Mouse (Mus musculus) activated CD4-positive, CD25-positive, alpha-beta regulatory T cell, adult 4 months (primary cell): Measurements from ENCODE around the gene Tnpo2. TPM values are rescaled to one million over a fixed set of nuclear protein-coding genes. Genes with fewer than 3 reads are reported as not detected.

Experiments used
- ATAC-seq: one replicate; pipeline ENCODE4 v1.8.0; 2017
- polyA plus RNA-seq, 2 experiments: library from polyadenylated mRNA; unstranded; fragments of 100-300 nt; shearing (Covaris generic); gene quantifications; one replicate each; pipeline ENCODE4 v1.2.1; 2017

The Tnpo2 gene
- 10 to 100 TPM in 1 of 2 experiments, 1 to 10 TPM in 1; 9.2 to 19.4 TPM for polyA plus RNA-seq

- ATAC-seq: peak; percentile 85
These were observed at the start of gene Tnpo2 for GRCm38 (mm10) chr8:85036718-85037365. Gene Tnpo2 (plus strand): TSS chr8:85036915.

DNA sequence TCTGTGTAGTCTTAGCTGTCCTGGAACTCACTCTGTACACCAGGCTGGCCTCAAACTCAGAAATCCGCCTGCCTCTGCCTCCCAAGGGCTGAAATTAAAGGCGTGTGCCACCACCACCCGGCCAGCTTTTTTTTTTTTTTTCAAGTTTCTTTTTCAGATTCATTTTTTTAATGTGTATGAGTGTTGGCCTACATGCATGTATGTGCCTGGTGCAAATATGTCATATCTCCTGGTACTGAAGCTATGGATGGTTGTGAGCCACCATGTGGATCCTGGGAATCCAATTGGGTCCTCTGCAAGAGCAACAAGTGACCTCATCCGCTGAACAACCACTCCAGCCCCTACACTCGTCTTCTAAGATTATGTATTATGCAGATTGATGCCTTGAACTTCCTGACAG is 49.3 kb upstream of the Tnpo2 start:
- no peak for ATAC-seq

- no peak for ATAC-seq
These were observed 48.8 kb upstream of the Tnpo2 start for GRCm38 (mm10) chr8:84987903-84988302.

- ATAC-seq: no peak
These were observed 47.4 kb upstream of the Tnpo2 start for GRCm38 (mm10) chr8:84989311-84989731.

DNA sequence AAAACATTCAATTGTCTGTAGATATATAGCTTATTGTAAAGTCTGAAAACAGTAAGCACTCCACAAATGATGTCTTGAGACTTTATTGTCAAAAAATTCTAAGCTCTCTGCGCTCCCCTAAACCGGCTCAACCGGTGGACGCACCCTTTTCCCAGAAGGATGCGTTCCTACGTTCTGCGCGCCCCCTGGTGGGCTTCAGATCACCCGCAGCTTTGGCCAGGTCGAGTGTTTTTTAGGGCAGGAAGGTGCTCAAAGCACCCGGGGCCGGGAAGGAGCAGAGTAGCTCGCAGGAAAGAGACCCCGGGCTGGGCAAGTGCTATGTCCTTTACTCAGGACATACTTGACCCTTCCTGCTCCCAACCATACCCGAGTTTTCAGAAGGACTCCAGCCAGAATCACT is 46.9 kb upstream of the Tnpo2 start:
- no peak for ATAC-seq

DNA sequence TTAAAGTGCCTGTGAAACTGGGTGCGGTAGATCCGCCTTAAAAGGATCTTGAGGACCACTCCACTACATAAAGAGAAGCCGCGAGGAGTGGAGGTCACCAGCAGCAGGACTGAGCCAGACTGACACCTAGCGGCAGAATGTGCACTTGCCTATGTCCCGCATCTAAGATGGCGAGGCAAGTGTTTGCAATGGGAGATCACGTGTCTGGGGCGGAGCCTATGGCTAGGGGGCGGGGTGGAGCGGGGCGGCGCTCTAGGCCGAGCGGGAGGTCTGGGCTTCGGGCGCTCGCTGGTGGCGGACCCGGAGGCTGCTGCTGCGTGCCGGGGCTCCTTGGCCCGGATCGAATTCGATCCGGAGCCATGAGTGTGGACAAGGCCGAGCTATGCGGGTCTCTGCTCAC is 46.4 kb upstream of the Tnpo2 start, which contains the start of gene Hook2:
TSS of gene Hook2 (plus strand) at position 255 of the 400 bp plus-strand sequence.
- ATAC-seq: peak; percentile 65

DNA sequence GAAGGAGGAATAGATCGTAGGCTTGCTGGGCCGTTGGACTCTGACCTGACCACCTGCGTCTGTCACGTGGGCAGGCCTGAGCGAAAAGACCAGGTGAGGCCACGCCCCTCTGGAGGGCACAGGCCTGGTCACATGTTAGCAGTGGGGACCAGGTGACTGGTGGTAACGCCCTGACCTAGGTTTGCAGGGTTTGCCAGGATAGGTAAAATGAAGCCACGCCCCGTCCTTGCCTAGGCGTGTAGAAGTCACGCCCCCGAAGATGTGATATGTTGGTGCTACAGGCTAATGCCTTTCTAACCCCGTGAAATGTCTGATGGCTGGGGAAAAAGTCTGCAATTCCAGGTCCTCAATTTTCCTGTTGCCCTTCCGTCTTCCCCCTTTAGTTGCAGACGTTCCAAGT is 45.9 kb upstream of the Tnpo2 start:
- no peak for ATAC-seq

DNA sequence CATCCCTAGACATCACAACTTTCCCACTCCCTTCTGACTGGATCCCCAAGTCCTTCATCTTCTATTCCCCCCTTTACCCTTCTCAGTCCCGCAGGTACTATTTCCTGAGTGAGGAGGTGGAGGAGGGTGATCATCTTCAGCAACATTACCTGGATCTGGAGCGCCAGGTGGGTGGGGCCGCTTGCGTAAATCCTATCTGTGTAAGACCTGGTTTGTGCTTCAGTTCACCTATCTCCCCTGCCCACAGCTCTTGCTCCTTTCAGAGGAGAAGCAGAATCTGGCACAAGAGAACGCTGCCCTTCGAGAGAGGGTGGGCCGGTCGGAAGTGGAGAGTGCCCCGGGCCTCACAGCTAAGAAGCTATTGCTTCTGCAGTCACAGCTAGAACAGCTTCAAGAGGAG is 42.3 kb upstream of the Tnpo2 start:
- ATAC-seq: no peak

DNA sequence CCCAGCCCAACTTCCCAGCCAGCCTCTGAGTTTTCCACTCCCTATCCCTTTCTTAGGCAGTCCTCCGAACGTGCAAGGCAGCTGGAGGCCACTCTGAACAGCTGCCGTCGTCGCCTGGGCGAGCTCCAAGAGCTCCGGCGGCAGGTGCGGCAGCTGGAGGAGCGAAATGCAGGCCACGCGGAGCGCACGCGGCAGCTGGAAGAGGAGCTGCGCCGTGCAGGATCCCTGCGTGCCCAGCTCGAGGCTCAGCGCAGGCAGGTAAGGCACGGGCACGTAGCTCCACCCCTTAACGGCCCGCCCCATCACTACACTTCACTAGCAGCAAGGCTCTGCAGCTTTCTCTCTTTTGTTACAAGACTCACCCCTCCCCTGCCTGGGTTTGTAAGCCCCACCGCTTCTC is 41.0 kb upstream of the Tnpo2 start:
- ATAC-seq: no peak

DNA sequence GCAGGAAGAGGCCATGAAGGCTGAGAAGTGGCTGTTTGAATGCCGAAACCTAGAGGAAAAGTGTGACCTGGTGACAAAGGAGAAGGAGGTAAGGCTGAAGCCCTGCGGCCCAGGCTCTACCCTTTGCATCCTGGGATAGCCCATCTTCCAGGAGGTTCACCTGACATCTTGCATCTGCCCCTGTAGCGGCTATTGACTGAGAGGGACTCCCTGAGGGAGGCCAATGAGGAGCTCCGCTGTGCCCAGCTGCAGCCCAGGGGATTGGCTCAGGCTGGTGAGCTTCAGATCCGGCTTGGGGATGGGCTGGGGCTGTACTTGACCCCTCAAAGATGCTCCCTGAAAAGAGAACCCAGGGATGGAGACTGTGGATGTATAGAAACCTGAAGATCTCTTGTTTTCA is 39.7 kb upstream of the Tnpo2 start:
- ATAC-seq: no peak

DNA sequence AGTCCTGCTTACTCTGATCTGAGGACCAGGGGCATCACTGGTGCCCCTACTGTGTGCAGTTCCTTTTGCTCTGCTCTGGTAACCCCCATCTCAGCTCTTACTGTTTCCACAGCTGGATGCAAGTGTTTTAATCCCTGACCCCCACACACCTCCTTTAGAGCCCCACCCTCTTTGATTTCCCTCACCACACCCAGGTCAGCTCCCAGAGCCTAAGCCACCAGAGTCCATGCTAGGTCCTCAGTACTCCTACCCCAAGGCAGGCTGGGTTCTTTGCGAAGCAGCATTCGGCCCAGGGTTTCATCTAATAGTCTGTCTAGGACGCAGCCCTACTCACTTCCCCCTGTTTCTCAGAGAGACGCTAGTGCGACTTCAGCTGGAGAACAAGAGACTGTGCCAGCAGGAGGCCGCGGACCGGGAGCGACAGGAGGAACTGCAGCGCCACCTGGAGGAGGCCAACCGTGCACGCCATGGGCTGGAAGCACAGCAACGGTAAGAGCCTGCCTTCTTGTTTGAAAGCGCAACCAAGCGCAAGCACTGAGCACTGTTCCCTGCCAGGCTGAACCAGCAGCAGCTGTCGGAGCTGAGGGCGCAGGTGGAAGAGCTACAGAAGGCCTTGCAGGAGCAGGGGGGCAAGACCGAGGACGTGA is 38.9 kb upstream of the Tnpo2 start:
- peak; percentile 97 for ATAC-seq

- ATAC-seq: no peak
These were observed 29.0 kb upstream of the Tnpo2 start for GRCm38 (mm10) chr8:85007686-85008085.

GRCm38 (mm10) chr8:85011242-85011641 is 25.5 kb upstream of the Tnpo2 start:
- no peak for ATAC-seq

- ATAC-seq: peak; percentile 89
These were observed 23.4 kb upstream of the Tnpo2 start for GRCm38 (mm10) chr8:85013230-85013840.

DNA sequence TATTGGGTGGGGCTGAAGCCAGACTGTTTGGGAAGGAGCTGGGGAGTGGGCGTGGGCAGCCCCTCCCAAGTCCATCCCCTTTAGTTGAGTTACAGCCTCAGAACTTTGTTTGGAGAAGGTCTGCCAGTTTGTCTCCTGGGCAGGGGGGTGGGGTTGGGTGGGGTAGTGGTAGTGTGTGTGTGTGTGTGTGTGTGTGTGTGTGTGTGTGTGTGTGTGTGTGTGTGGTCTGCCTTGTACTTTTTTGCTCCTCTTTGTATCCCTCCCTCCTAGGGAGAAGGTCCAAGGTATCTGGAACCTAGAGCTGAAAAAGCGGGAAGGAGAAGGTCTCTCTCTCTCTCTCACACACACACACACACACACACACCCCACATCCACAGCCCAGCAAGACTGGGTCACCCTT is 22.3 kb upstream of the Tnpo2 start, which contains the start of gene Best2:
TSS of gene Best2 (minus strand) at position 101 of the 400 bp plus-strand sequence.
- ATAC-seq: no peak

DNA sequence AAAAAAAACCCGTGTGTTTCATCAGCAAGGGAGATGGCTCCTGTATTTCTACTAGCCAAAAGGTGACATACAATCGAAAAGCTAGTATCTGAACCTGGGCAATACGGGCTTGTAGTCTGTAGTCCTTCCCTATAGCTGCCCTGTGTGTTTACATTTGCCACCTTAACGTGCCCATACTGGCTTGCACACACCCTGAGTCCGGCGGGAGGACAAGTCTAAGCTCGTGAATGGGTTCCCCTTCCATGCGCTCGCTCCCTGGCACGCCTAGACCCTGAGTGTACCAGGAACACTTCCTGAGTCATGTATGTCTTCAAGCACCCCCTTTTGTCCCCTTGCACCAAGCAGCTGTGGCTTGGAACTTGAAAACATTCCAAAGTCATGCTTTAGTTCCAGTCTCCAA is 20.0 kb upstream of the Tnpo2 start:
- no peak for ATAC-seq

- no peak for ATAC-seq
These were observed 19.5 kb upstream of the Tnpo2 start for GRCm38 (mm10) chr8:85017209-85017608.

GRCm38 (mm10) chr8:85021514-85022055 is 15.1 kb upstream of the Tnpo2 start:
- no peak for ATAC-seq

DNA sequence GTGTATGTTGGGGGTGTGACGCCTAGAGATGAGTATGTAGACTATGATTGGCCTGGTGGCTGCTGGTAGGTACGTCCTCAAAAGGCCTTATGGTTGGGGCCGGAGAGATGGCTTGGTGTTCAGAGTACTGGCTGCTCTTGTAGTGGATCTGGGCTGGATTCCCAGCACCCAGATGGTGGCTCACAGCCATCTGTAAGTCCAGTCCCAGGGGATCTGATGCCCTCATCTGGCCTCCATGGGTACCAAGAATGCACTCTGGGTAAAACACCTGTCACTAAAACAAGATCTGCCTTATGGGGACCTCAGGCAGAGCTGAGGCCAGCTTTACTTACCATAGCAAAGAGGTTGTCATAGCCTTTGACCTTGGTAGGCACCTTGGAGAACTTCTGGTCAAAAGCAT is 12.9 kb upstream of the Tnpo2 start:
- ATAC-seq: no peak

- peak; percentile 90 for ATAC-seq
These were observed 11.4 kb upstream of the Tnpo2 start, which contains the start of gene Asna1 for GRCm38 (mm10) chr8:85025098-85025932. Gene Asna1 (minus strand): TSS chr8:85025281.

DNA sequence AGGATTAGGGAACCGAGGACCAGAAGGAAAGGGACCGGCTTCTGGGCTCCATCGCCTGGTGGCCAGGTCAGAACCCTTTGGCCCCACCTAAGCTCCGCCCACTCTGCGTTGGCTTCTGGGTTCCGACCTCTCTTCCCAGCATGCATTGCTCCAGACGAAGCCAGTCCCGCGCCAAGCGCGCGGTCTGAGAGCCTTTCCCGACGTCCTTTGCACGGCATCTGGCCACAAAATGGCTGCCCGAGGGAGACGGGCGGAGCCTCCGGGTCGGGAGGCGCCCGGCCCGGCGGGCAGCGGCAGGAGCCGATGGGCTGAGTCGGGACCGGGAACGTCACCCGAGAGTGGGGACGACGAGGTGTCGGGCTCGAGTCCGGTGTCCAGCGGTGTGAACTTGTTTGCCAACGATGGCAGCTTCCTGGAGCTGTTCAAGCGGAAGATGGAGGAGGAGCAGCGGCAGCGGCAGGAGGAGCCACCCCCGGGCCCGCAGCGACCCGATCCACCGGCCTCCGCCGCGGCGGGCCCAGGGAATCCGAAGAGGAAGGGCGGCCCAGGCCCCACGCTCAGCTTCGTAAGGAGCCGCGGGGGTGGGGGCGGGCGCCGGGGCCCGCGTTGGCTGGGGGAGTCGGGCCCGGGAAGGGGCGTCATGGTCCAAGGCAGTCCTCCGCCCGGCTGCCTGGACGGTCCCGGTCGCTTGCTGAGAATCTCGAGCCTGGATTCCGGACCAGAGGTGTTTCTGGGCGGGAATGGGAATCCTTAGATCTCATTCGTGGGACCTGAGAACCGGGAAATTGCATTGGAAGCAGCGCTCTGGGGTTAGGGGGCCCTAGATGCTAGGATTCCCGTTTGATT is 9.8 kb upstream of the Tnpo2 start, which contains the start of gene Trir:
TSS of gene Trir (plus strand) at position 154 of the 846 bp plus-strand sequence.
- peak; percentile 55 for ATAC-seq

DNA sequence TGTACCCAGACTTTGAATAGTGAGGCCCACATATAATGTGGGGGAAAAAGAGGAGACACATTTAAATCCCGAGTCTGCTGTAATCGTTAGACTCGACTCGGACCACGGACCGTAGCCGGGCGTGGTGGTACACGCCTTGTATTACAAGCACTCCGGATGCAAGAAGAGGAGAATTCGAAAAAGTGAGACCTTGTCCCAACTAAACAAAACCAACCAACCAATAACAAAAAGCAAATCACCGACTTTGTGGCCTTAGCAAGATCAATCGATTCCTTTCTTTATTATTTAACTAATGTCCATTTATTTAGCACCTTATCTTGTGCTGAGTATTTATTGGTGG is 9.2 kb upstream of the Tnpo2 start:
- ATAC-seq: no peak
